Mouse (Mus musculus): ENCODE measurements around the gene Faap20. TPM values are rescaled to one million over a fixed set of nuclear protein-coding genes. Genes with fewer than 3 reads are reported as not detected.

Faap20 gene
- total and polyA plus RNA-seq, 3 experiments, result 31.0 to 45.0 (median 36.4) TPM

DNA sequence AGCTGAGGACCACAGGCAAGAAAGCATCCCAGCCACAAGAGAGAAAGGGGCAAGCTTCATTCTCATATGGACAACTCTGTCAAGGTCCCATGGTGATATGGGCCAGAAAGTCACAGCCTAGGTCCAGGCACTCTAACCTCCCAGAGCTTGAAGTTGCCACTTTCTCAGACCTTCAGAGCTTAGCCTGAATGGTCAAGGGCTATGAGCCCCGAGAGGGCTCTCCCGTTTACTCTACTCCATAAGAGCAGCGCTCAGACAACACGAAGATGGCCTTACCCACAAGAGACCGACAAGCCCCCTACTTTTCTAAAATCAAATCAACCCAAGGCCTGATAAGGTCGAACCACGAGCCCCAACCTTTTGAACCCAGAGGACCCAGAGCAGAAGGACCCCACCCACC is 28.5 kb upstream of the Faap20 start:
- Histone ChIP-seq H3K9me3 (replicated peaks; ENCODE audit: low read length) (no peaks in the 10 kb centered on the region), H3K9ac (ENCODE audit: insufficient read depth, low read depth) (peak overlapping the region; percentile 35), H3K36me3 (replicated peaks in 1 of 2; ENCODE audit: control insufficient read depth in 1 of 2, insufficient read depth in 1 of 2, low read length in 1 of 2) (peaks cover 0 to 22% of the 10 kb centered on the region in 2 experiments), H3K27me3 (replicated peaks) (peaks cover 26% of the 10 kb centered on the region), H3K79me2 (replicated peaks; ENCODE audit: control insufficient read depth, extremely low read depth, insufficient read depth, poor library complexity, severe bottlenecking) (peaks cover 62% of the 10 kb centered on the region), H3K27ac (ENCODE audit: insufficient read depth, low read depth) (no peak overlapping the region), H3K4me3 (replicated peaks in 1 of 3; ENCODE audit: low read depth in 2 of 3, low read length in 2 of 3, poor library complexity in 1 of 3) (peak overlapping the region; percentile 80 to 92 (median 84)), H3K4me1 (ENCODE audit: control insufficient read depth in 1 of 2, insufficient read depth in 2 of 2) (peaks cover 27 to 48% of the 10 kb centered on the region in 2 experiments), H3K4me2 (ENCODE audit: insufficient read depth, low read depth, poor library complexity, severe bottlenecking) (peak overlapping the region; percentile 81)
- no peak for DNase-seq (ENCODE audit: extremely low read depth)
- dilution Hi-C loops (cut with MboI; ENCODE audit: extremely low pct_ligation_motif_present, extremely low pct_unique_long_range_greater_than_20kb, low sequenced_read_pairs), result no loop called here
- in situ Hi-C loops (cut with MboI; ENCODE audit: low pct_ligation_motif_present, low pct_unique_long_range_greater_than_20kb, low sequenced_read_pairs), result no loop called here
- TF ChIP-seq BHLHE40 (IDR thresholded peaks at IDR 0.05; ENCODE audit: low read depth, low read length) (no peak), POLR2AphosphoS2 (IDR thresholded peaks at IDR 0.05; ENCODE audit: low read depth, low read length) (no peak)

GRCm38 (mm10) chr4:155221599-155222551 is 27.7 kb upstream of the Faap20 start:
- H3K36me3 ChIP-seq (replicated peaks in 1 of 2; ENCODE audit: control insufficient read depth in 1 of 2, insufficient read depth in 1 of 2, low read length in 1 of 2), result peaks cover 0 to 14% of the 10 kb centered on the region in 2 experiments
- no peak overlapping the region; the same call in 1 of the 2 replicates for H3K27ac ChIP-seq (ENCODE audit: insufficient read depth, low read depth)
- H3K4me3 ChIP-seq (replicated peaks in 1 of 3; ENCODE audit: low read depth in 2 of 3, low read length in 2 of 3, poor library complexity in 1 of 3), result peak overlapping the region; percentile 80 to 92 (median 84)
- peak overlapping the region; percentile 35 for H3K9ac ChIP-seq (ENCODE audit: insufficient read depth, low read depth)
- in situ Hi-C loops (cut with MboI; ENCODE audit: low pct_ligation_motif_present, low pct_unique_long_range_greater_than_20kb, low sequenced_read_pairs), result no loop called here
- peak overlapping the region; percentile 81 for H3K4me2 ChIP-seq (ENCODE audit: insufficient read depth, low read depth, poor library complexity, severe bottlenecking)
- dilution Hi-C loops (cut with MboI; ENCODE audit: extremely low pct_ligation_motif_present, extremely low pct_unique_long_range_greater_than_20kb, low sequenced_read_pairs), result no loop called here
- no peak for DNase-seq (ENCODE audit: extremely low read depth)
- TF ChIP-seq CTCF (conservative IDR thresholded peaks at IDR 0.05 in 1 of 2, IDR thresholded peaks at IDR 0.05 in 1 of 2; ENCODE audit: low read depth in 2 of 2, low read length in 2 of 2), result no peak
- no peak for TF ChIP-seq ZMIZ1 (IDR thresholded peaks at IDR 0.05; ENCODE audit: low read depth, low read length)
- TF ChIP-seq CHD1 (IDR thresholded peaks at IDR 0.05; ENCODE audit: low read depth, low read length), result no peak; the same call in 1 of the 2 replicates
- TF ChIP-seq SIN3A (IDR thresholded peaks at IDR 0.05; ENCODE audit: low read length), result peak; percentile 50; the same call in 1 of the 2 replicates
- TF ChIP-seq ZKSCAN1 (IDR thresholded peaks at IDR 0.05; ENCODE audit: borderline replicate concordance, low read depth, low read length), result no peak
- no peak for TF ChIP-seq CHD2 (IDR thresholded peaks at IDR 0.05; ENCODE audit: low read length)
- TF ChIP-seq UBTF (IDR thresholded peaks at IDR 0.05; ENCODE audit: low read depth, low read length), result peak; percentile 63; the same call in 1 of the 2 replicates
- peaks cover 33% of the 10 kb centered on the region for H3K27me3 ChIP-seq (replicated peaks)
- H3K79me2 ChIP-seq (replicated peaks; ENCODE audit: control insufficient read depth, extremely low read depth, insufficient read depth, poor library complexity, severe bottlenecking), result peaks cover 54% of the 10 kb centered on the region
- peaks cover 20 to 40% of the 10 kb centered on the region in 2 experiments for H3K4me1 ChIP-seq (ENCODE audit: control insufficient read depth in 1 of 2, insufficient read depth in 2 of 2)
- no peaks in the 10 kb centered on the region for H3K9me3 ChIP-seq (replicated peaks; ENCODE audit: low read length)

DNA sequence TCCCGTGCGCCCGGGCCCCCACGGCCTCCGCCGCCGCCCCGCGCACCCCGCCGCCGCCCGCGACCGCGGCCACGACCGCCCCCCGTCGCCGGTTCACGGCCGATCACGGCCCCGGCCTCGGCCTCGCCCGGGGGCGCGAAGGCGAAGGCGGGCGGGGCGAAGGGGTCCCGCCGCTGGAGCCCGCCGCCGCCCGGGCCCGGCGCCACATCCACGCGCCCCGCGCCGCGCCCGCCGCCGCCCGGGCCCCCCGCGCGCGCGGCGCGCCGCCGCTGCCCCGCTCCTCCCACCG is 27.1 kb upstream of the Faap20 start, which contains the start of gene Ski:
Gene Ski, minus strand, starts transcription at position 41 of the 289 bp plus-strand sequence.
- H3K27me3 ChIP-seq (replicated peaks), result peaks cover 38% of the 10 kb centered on the region
- peak within 1 kb of the TSS; percentile 81 for H3K4me2 ChIP-seq (ENCODE audit: insufficient read depth, low read depth, poor library complexity, severe bottlenecking)
- H3K27ac ChIP-seq (ENCODE audit: insufficient read depth, low read depth), result peak within 1 kb of the TSS; percentile 54
- H3K79me2 ChIP-seq (replicated peaks; ENCODE audit: control insufficient read depth, extremely low read depth, insufficient read depth, poor library complexity, severe bottlenecking), result peaks cover 48% of the 10 kb centered on the region
- H3K4me1 ChIP-seq (ENCODE audit: control insufficient read depth in 1 of 2, insufficient read depth in 2 of 2), result peaks cover 18 to 34% of the 10 kb centered on the region in 2 experiments
- H3K4me3 ChIP-seq (replicated peaks in 1 of 3; ENCODE audit: low read depth in 2 of 3, low read length in 2 of 3, poor library complexity in 1 of 3), result peak within 1 kb of the TSS; percentile 80 to 92 (median 84)
- no peak for TF ChIP-seq SMC3 (IDR thresholded peaks at IDR 0.05; ENCODE audit: low read depth, low read length)
- TF ChIP-seq MAFK (IDR thresholded peaks at IDR 0.05; ENCODE audit: insufficient replicate concordance, low read length), result no peak
- no peak for TF ChIP-seq ZC3H11A (IDR thresholded peaks at IDR 0.05; ENCODE audit: low read depth, low read length)
- TF ChIP-seq JUND (conservative IDR thresholded peaks at IDR 0.05; ENCODE audit: low read depth, low read length), result no peak
- no peak for TF ChIP-seq USF2 (conservative IDR thresholded peaks at IDR 0.05; ENCODE audit: low read depth, low read length)
- TF ChIP-seq SIN3A (IDR thresholded peaks at IDR 0.05; ENCODE audit: low read length), result no peak
- TF ChIP-seq MYC (IDR thresholded peaks at IDR 0.05; ENCODE audit: low read depth, low read length), result no peak
- TF ChIP-seq MXI1 (IDR thresholded peaks at IDR 0.05; ENCODE audit: low read depth, low read length), result no peak
- no peak for TF ChIP-seq USF1 (IDR thresholded peaks at IDR 0.05; ENCODE audit: low read depth, low read length)
- no peak for TF ChIP-seq POLR2A (IDR thresholded peaks at IDR 0.05; ENCODE audit: low read depth, low read length)
- no peak for TF ChIP-seq MAX (IDR thresholded peaks at IDR 0.05; ENCODE audit: low read length)
- TF ChIP-seq CTCF (conservative IDR thresholded peaks at IDR 0.05 in 1 of 2, IDR thresholded peaks at IDR 0.05 in 1 of 2; ENCODE audit: low read depth in 2 of 2, low read length in 2 of 2), result no peak
- TF ChIP-seq ZMIZ1 (IDR thresholded peaks at IDR 0.05; ENCODE audit: low read depth, low read length), result no peak
- TF ChIP-seq ELF1 (IDR thresholded peaks at IDR 0.05; ENCODE audit: low read depth, low read length), result no peak
- TF ChIP-seq CHD2 (IDR thresholded peaks at IDR 0.05; ENCODE audit: low read length), result no peak
- no peak for TF ChIP-seq RCOR1 (conservative IDR thresholded peaks at IDR 0.05; ENCODE audit: low read depth, low read length)
- no peak for TF ChIP-seq IRF4 (IDR thresholded peaks at IDR 0.05; ENCODE audit: low read depth, low read length)
- TF ChIP-seq MEF2A (IDR thresholded peaks at IDR 0.05; ENCODE audit: borderline replicate concordance, low read depth, low read length), result no peak
- TF ChIP-seq JUN (IDR thresholded peaks at IDR 0.05; ENCODE audit: insufficient read depth, low read depth, low read length), result no peak
- H3K9me3 ChIP-seq (replicated peaks; ENCODE audit: low read length), result no peaks in the 10 kb centered on the region
- H3K9ac ChIP-seq (ENCODE audit: insufficient read depth, low read depth), result peak within 1 kb of the TSS; percentile 35
- peaks cover 0 to 11% of the 10 kb centered on the region in 2 experiments for H3K36me3 ChIP-seq (replicated peaks in 1 of 2; ENCODE audit: control insufficient read depth in 1 of 2, insufficient read depth in 1 of 2, low read length in 1 of 2)
- dilution Hi-C loops (cut with MboI; ENCODE audit: extremely low pct_ligation_motif_present, extremely low pct_unique_long_range_greater_than_20kb, low sequenced_read_pairs) (no loop called here), in situ Hi-C loops (cut with MboI; ENCODE audit: low pct_ligation_motif_present, low pct_unique_long_range_greater_than_20kb, low sequenced_read_pairs) (no loop called here)
- DNase-seq (ENCODE audit: extremely low read depth), result no peak
